Mouse (Mus musculus): ENCODE measurements around the gene Cdh13.

DNA sequence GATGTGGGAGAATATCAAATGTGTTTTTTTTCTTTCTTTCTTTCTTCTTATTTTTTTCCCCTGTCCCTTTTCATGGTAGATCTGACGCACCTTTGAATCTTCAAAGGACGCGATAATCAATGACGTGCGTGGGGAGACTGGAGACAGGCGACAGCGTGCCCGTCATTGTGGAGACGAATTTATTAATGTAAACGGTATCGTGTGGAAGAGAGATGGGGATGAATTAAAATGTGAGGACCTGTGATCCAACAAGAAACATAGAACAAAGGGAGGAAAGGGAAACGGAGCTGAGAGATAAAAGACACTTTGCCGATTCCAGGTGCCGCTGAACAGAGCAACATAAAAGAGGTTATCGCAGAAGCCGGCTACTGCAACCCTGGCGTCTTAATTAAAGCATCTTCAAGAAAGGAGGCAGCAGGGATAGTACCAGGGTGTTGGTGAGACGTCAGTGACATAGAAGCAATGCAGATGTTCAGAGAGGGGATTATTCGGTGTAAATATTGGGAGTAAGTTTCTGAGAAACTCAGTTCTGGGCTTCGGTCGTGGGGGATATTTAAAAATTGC is 464.6 kb downstream of the Cdh13 start:
- TF ChIP-seq CTCF (IDR thresholded peaks at IDR 0.05) (no peak), EP300 (IDR thresholded peaks at IDR 0.05; ENCODE audit: insufficient read depth, low read depth, low read length) (no peak)

All from heart, adult 2 months (tissue).